Mouse (Mus musculus) hindbrain, embryonic 10.5 days (tissue): ENCODE measurements around the gene Gm4131. TPM values are rescaled to one million over a fixed set of nuclear protein-coding genes. Genes with fewer than 3 reads are reported as not detected.

Experiments
- polyA plus RNA-seq: library from polyadenylated mRNA; unstranded; fragments of >200 nt; fragmentation: Nextera tagmentation; extraction: Ambion mirVana; gene quantifications from 2 replicates; pipeline ENCODE4 v1.2.1, GENCODE M21; 2016

Gm4131 gene
- polyA plus RNA-seq, 1 experiment from 2014 or later: not detected

Other genes with a start within 250 kb of the Gm4131 start
- gene Gucy1b2, start 110.6 kb downstream of the Gm4131 start, polyA plus RNA-seq: 0.09 TPM in 1 of 2 replicates, not detected in the other
- 2.4 and 5.8 TPM in 2 replicates for gene Fam124a, start 11.2 kb downstream of the Gm4131 start, polyA plus RNA-seq
- gene Serpine3, start 96.7 kb upstream of the Gm4131 start, polyA plus RNA-seq: not detected in 2 replicates
- gene Ints6, start 194.2 kb upstream of the Gm4131 start, polyA plus RNA-seq: 17.7 and 20.5 TPM in 2 replicates